Mouse (Mus musculus): ENCODE results near the gene Ptpdc1.
A peak's percentile ranks its signal among the peaks of the same experiment; 100 is the strongest.

Gene Ptpdc1

DNA sequence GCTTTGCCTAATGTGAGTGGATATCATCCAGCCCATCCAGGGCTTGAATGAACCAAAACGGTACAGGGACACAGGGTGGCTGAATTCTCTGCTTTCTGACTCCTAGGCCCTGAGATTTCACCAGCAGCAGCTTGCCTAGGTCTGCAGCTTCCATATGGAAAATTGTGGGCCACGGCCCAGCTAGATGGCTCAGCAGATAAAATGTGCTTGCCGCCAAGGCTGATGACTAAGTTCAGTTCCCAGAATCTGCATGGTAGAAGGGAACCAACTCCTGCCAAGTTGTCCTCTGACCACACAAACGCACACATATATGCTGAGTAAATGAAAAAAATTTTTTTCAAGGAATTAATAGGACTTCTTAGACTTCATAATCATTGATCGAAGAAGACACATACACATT is 77.2 kb downstream of the Ptpdc1 start:
- DNase-seq (ENCODE audit: low spot score in 2 of 2), result no peak

GRCm38 (mm10) chr13:48547623-48548022 is 77.8 kb downstream of the Ptpdc1 start:
- DNase-seq (ENCODE audit: low spot score in 2 of 2), result no peak

DNA sequence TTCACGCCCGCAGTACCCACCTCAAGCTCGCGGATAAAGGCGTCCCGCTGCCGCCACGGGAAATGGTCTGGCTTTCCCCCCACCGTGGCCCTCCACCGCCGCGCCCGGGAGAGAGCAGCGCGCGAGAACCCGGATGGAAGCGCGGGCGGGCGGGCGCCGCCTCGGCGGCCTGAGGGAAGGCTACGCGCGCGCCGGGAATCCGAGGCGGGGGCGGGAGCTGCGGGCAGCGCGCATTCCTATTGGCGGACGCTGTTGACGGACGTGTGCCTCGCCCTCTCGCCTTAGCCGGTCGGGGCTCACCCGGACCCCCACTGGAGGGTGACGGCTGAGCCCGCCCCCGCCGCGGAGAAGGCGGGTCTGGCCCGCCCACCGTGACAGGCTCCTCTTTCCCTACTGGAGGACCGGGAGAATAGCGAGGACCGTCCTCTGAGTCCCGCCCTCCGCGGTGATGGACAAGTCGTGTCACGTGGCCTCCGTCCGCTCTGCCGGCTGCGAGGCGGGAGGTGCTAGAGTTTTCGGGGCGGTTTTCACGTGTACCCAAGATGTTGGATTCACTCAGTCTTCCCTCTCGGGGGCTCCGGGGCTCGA is 79.0 kb downstream of the Ptpdc1 start:
- DNase-seq (ENCODE audit: low spot score in 2 of 2), result peak; percentile 97 to 98

GRCm38 (mm10) chr13:48545476-48546281 is 79.8 kb downstream of the Ptpdc1 start:
- DNase-seq (ENCODE audit: low spot score in 2 of 2), result peak; percentile 97 to 98

GRCm38 (mm10) chr13:48544867-48545266 is 80.6 kb downstream of the Ptpdc1 start:
- no peak for DNase-seq (ENCODE audit: low spot score in 2 of 2)

- DNase-seq (ENCODE audit: low spot score in 2 of 2), result no peak
These were observed 81.1 kb downstream of the Ptpdc1 start for GRCm38 (mm10) chr13:48544391-48544790.

- no peak for DNase-seq (ENCODE audit: low spot score in 2 of 2)
These were observed 85.0 kb downstream of the Ptpdc1 start for GRCm38 (mm10) chr13:48540488-48540887.

GRCm38 (mm10) chr13:48533441-48533840 is 92.0 kb downstream of the Ptpdc1 start:
- no peak for DNase-seq (ENCODE audit: low spot score in 2 of 2)

DNA sequence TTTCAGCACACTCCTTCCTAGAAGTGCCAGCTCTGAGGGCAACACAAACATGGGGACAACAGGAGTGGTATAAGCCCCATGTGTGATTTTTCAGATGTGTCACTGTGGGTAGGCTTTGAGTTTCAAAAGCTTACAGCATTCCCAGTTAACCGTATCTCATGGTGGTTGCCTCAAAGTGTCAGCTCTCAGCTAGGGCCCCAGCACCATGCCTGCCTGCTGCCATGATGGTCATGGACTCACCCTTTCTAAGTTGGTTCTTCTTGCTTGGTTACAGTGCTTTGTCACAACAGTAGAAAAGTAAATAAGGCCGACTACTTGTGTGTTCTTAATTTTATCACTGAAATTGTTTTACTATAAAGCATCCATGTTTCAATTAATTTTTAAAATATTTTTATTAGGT is 94.0 kb downstream of the Ptpdc1 start:
- DNase-seq (ENCODE audit: low spot score in 2 of 2), result no peak

DNA sequence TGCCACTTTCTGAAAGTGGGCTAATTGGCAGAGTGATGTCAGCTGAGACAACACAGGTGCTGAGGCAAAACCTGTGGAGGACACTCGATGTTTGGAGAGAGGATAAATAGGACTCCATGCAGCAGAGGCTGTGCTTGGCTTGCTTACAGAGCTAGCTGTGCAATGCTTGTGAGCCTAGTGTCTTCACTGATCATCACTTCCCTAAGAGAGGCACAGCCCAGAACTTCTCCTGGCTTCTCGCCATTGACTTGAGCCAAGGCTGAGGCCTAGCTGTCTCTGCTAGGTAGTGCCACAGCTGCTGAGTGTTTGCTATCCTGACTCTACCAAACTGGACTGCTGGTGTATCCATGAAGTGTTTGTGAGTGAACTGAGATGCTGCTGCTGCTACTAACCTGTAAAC is 94.8 kb downstream of the Ptpdc1 start:
- DNase-seq (ENCODE audit: low spot score in 2 of 2), result no peak

DNA sequence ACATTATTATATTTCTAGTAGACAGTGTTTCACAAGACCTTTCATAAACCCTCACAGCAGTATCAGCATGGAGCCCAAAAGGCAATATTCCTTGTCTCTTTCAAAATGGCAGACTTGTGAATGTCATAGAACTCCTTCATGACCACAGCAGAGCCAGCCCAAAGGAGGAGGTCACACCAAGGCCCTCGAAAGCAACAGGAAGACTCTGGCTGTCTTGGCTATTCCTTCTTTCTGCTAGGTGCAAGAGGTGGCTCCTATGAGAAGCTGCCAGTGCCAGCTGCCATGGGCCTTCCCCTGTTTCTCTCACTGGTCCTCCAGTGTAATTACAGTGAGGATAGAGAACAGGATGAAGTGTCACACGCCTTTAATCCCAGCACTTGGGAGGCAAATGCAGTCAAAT is 96.4 kb downstream of the Ptpdc1 start:
- no peak for DNase-seq (ENCODE audit: low spot score in 2 of 2)

DNA sequence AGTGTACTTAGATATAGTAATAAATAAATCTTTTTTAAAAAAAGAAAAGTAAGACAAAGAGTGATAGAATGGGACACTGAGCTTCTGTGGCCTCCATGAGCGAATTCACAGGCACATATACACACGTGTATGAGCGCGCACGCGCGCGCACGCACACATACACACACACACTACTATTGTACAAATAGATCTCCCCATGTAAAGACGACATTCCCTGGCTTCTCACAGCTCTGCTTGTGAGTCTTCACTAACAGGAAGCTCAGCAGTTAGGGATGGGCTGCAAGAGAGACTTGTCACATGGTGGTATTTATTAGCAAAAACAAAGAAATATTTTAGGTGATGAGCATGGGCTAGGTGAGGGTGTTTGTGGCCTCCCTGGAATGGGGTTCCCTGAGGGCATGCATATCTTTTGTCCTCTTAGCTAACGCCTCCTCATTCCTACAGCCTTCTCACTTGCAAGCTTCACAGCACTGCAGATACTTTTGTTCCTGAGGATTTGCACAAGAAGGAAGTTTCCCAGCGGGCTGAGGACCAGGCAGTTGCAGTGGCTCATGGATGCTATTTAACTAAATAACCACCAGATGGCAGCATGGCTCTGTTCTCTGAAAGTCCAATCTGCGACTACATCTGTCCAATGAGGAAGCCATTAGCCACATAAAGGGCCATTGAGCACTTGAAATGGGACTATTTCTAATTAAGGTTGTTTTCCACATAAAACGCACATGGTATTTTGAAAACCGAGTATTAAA is 97.2 kb downstream of the Ptpdc1 start:
- DNase-seq (ENCODE audit: low spot score in 2 of 2), result peak; percentile 18 to 63

All from thymus, postnatal 10 days (tissue).